Mouse (Mus musculus): Measurements from ENCODE around the gene Mtif2. TPM values are rescaled to one million over a fixed set of nuclear protein-coding genes. Genes with fewer than 3 reads are reported as not detected.

Mtif2 gene
- total RNA-seq, 2 experiments from 2014 or later = 66.2 to 67.2 TPM

- DNase-seq (ENCODE audit: low spot score) = no peak
- intact Hi-C loops (cut with DNase I) = loop anchor here (5.0 kb wide), 1 partner anchor 144 kb away; the partner anchor contains the start of gene Rtn4
Observed at GRCm38 (mm10) chr11:29548504-29549424, 22.6 kb downstream of the Mtif2 start.

DNA sequence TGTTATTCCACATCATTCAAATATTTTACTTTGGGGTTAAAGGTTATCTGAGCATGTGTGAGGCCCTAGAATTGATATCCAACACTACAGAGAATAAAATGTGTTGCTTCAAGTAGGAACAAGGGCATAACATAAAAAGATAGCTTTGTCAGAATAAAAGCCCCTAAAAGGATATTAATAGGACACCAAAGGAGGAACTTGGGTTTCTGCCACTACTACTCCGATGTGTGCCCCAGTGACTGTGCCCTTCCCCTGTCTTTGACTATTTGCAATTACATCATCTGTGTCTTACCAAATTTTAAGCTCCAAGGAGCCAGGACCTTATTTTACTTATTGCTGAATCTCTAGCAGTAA is 23.2 kb downstream of the Mtif2 start:
- intact Hi-C loops (cut with DNase I) = loop anchor here (5.0 kb wide), 1 partner anchor 143 kb away; the partner anchor contains the start of gene Rtn4
- DNase-seq (ENCODE audit: low spot score) = no peak

DNA sequence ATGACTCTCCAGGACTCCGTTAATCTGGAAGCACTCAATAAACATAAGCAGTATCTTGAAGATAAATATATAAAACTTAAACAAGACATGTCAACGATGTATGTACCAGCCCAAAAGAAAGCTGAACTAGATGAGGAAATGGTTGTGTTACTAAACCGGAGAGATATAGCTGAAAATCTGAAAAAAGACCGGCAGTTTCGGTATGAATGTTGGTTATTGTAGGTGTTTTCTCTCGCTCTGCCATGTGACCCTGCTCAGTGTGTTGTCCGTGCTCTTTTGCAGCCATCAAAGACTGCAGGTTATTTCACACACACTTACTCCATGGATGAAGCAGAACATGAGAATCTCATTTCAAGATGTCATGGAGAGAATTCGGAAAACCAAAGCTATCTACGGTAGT is 34.2 kb downstream of the Mtif2 start:
- intact Hi-C loops (cut with DNase I) = no loop called here
- no peak for DNase-seq (ENCODE audit: low spot score)

- intact Hi-C loops (cut with DNase I) = no loop called here
- DNase-seq (ENCODE audit: low spot score) = no peak
Observed at GRCm38 (mm10) chr11:29560990-29561389, 34.8 kb downstream of the Mtif2 start.

DNA sequence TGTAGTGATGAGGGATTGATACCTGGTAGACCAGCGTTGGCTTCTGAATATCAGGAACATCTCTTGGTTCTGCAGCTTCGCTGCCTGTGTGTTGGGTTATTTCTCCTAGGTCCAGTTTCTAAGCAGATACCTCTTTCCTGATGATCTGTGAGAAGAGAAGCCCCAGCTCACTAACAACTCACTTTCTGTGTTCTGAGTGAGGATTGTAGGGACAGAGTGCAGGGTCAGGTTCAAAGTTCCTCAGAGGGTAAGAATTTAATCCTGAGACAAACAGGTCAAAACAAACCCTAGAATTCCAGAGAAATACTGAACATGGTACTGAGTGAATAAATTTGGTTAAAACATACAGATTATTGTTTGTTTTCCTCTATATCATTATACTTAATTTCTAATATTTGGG is 37.2 kb downstream of the Mtif2 start:
- intact Hi-C loops (cut with DNase I) = no loop called here
- DNase-seq (ENCODE audit: low spot score) = no peak

GRCm38 (mm10) chr11:29571536-29571935 is 45.3 kb downstream of the Mtif2 start:
- intact Hi-C loops (cut with DNase I) = no loop called here
- DNase-seq (ENCODE audit: low spot score) = no peak

GRCm38 (mm10) chr11:29572656-29573055 is 46.4 kb downstream of the Mtif2 start:
- no peak for DNase-seq (ENCODE audit: low spot score)
- intact Hi-C loops (cut with DNase I) = no loop called here

DNA sequence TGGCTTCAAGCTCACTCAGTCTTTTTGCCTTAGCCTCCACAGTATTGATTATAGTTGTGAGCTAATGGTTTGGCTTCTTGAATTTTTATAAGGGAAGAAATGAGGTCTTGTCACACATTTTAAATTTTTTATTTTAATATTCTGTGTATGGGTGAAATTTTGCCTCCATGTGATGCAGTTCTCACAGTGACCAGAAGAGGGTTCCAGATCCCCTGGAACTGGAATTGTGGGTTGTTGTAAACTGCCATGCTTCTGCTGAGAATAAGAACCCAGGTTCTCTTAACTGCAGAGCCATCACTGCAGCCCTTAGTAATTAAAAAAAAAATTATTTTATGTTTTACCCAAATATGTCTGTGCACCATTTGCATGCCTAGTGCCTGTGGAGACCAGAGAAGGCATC is 53.4 kb downstream of the Mtif2 start:
- intact Hi-C loops (cut with DNase I) = loop anchor here (5.0 kb wide), 2 partner anchors 113 to 308 kb away; partner anchors contain the start of gene Rtn4
- no peak for DNase-seq (ENCODE audit: low spot score)

Other genes with a start within 250 kb of the Mtif2 start
- 10 to 100 TPM in 1 of 2 experiments, 1 to 10 TPM in 1; 7.7 to 10.6 TPM for gene Ccdc88a, start 152.8 kb upstream of the Mtif2 start, total RNA-seq (2021)
- gene Prorsd1, start 11.4 kb upstream of the Mtif2 start, total RNA-seq (2021) = 10 to 100 TPM; 21.8 to 22.7 TPM
- gene Clhc1, start 21.5 kb downstream of the Mtif2 start, total RNA-seq (2021) = not detected
- gene Rps27a, start 21.7 kb downstream of the Mtif2 start, total RNA-seq (2021) = 100 to 1,000 TPM; 474 to 478 TPM
- gene Rtn4, start 166.5 kb downstream of the Mtif2 start, total RNA-seq (2021) = 10 to 100 TPM; 84.9 to 93.5 TPM